Mouse (Mus musculus): ENCODE results near the gene 3110082I17Rik. TPM values are rescaled to one million over a fixed set of nuclear protein-coding genes. Genes with fewer than 3 reads are reported as not detected.

The 3110082I17Rik gene
- polyA plus RNA-seq, 1 experiment, result 0.97 TPM

- H3K27me3 ChIP-seq (ENCODE audit: control insufficient read depth), result no peaks in the 10 kb centered on the region
- H3K4me1 ChIP-seq (ENCODE audit: control insufficient read depth), result peaks cover 5% of the 10 kb centered on the region
- H3K4me3 ChIP-seq (replicated peaks), result no peak overlapping the region
- no peak for TF ChIP-seq TAL1 (IDR thresholded peaks at IDR 0.05; ENCODE audit: low read length)
- TF ChIP-seq GATA1 (IDR thresholded peaks at IDR 0.05; ENCODE audit: low read length), result no peak
- H3K9me3 ChIP-seq (ENCODE audit: control insufficient read depth, low read length), result no peaks in the 10 kb centered on the region
- H3K36me3 ChIP-seq (ENCODE audit: control insufficient read depth), result no peaks in the 10 kb centered on the region
Observed at GRCm38 (mm10) chr5:139316982-139317675, 143.2 kb downstream of the 3110082I17Rik start.

- TF ChIP-seq GATA1 (IDR thresholded peaks at IDR 0.05; ENCODE audit: low read length), result no peak
- TF ChIP-seq TAL1 (IDR thresholded peaks at IDR 0.05; ENCODE audit: low read length), result no peak
- H3K4me1 ChIP-seq (ENCODE audit: control insufficient read depth), result peaks cover 5% of the 10 kb centered on the region
- no peaks in the 10 kb centered on the region for H3K36me3 ChIP-seq (ENCODE audit: control insufficient read depth)
- H3K4me3 ChIP-seq (replicated peaks), result no peak overlapping the region
- H3K9me3 ChIP-seq (ENCODE audit: control insufficient read depth, low read length), result no peaks in the 10 kb centered on the region
- H3K27me3 ChIP-seq (ENCODE audit: control insufficient read depth), result no peaks in the 10 kb centered on the region
Observed at GRCm38 (mm10) chr5:139314941-139315642, 145.2 kb downstream of the 3110082I17Rik start.

- H3K4me1 ChIP-seq (ENCODE audit: control insufficient read depth), result peaks cover 5% of the 10 kb centered on the region
- no peak overlapping the region for H3K4me3 ChIP-seq (replicated peaks)
Observed at GRCm38 (mm10) chr5:139313536-139313935, 146.8 kb downstream of the 3110082I17Rik start.

GRCm38 (mm10) chr5:139311822-139312221, 148.5 kb downstream of the 3110082I17Rik start:
- Histone ChIP-seq H3K4me3 (replicated peaks) (no peak overlapping the region), H3K27me3 (ENCODE audit: control insufficient read depth) (no peaks in the 10 kb centered on the region), H3K9me3 (ENCODE audit: control insufficient read depth, low read length) (no peaks in the 10 kb centered on the region), H3K4me1 (ENCODE audit: control insufficient read depth) (peaks cover 5% of the 10 kb centered on the region), H3K36me3 (ENCODE audit: control insufficient read depth) (no peaks in the 10 kb centered on the region)
- TF ChIP-seq GATA1 (IDR thresholded peaks at IDR 0.05; ENCODE audit: low read length) (no peak), TAL1 (IDR thresholded peaks at IDR 0.05; ENCODE audit: low read length) (no peak)

More at GRCm38 (mm10) chr5:139313536-139313935, 146.8 kb downstream of the 3110082I17Rik start:
- Histone ChIP-seq H3K27me3 (ENCODE audit: control insufficient read depth) (no peaks in the 10 kb centered on the region), H3K36me3 (ENCODE audit: control insufficient read depth) (no peaks in the 10 kb centered on the region), H3K9me3 (ENCODE audit: control insufficient read depth, low read length) (no peaks in the 10 kb centered on the region)
- TF ChIP-seq GATA1 (IDR thresholded peaks at IDR 0.05; ENCODE audit: low read length), result no peak
- TF ChIP-seq TAL1 (IDR thresholded peaks at IDR 0.05; ENCODE audit: low read length), result no peak

- Histone ChIP-seq H3K9me3 (ENCODE audit: control insufficient read depth, low read length) (no peaks in the 10 kb centered on the region), H3K27me3 (ENCODE audit: control insufficient read depth) (no peaks in the 10 kb centered on the region), H3K4me1 (ENCODE audit: control insufficient read depth) (peaks cover 5% of the 10 kb centered on the region), H3K4me3 (replicated peaks) (no peak overlapping the region), H3K36me3 (ENCODE audit: control insufficient read depth) (no peaks in the 10 kb centered on the region)
- TF ChIP-seq TAL1 (IDR thresholded peaks at IDR 0.05; ENCODE audit: low read length) (no peak), GATA1 (IDR thresholded peaks at IDR 0.05; ENCODE audit: low read length) (no peak)
Observed at GRCm38 (mm10) chr5:139310477-139310876, 149.8 kb downstream of the 3110082I17Rik start.

GRCm38 (mm10) chr5:139309946-139310345, 150.4 kb downstream of the 3110082I17Rik start:
- Histone ChIP-seq H3K9me3 (ENCODE audit: control insufficient read depth, low read length) (no peaks in the 10 kb centered on the region), H3K36me3 (ENCODE audit: control insufficient read depth) (no peaks in the 10 kb centered on the region), H3K4me1 (ENCODE audit: control insufficient read depth) (peaks cover 5% of the 10 kb centered on the region), H3K4me3 (replicated peaks) (no peak overlapping the region), H3K27me3 (ENCODE audit: control insufficient read depth) (no peaks in the 10 kb centered on the region)
- no peak for TF ChIP-seq TAL1 (IDR thresholded peaks at IDR 0.05; ENCODE audit: low read length)
- no peak for TF ChIP-seq GATA1 (IDR thresholded peaks at IDR 0.05; ENCODE audit: low read length)

Other genes starting within 250 kb of the 3110082I17Rik start
- 15.9 and 17.2 TPM in 2 replicates for gene Get4, start 208.2 kb downstream of the 3110082I17Rik start, polyA plus RNA-seq (2012)
- 0.13 and 0.17 TPM in 2 replicates for gene Adap1, start 134.9 kb downstream of the 3110082I17Rik start, polyA plus RNA-seq (2012)
- 5.5 and 10.5 TPM in 2 replicates for gene Cox19, start 109.1 kb downstream of the 3110082I17Rik start, polyA plus RNA-seq (2012)
- gene Cyp2w1, start 107.9 kb downstream of the 3110082I17Rik start, polyA plus RNA-seq (2012), result 0.02 and 0.06 TPM in 2 replicates
- gene Gpr146, start 82.8 kb downstream of the 3110082I17Rik start, polyA plus RNA-seq (2012), result 8.1 and 9.7 TPM in 2 replicates
- gene C130050O18Rik, start 55.2 kb downstream of the 3110082I17Rik start, polyA plus RNA-seq (2012), result not detected in 2 replicates
- gene Gper1, start 37.4 kb downstream of the 3110082I17Rik start, polyA plus RNA-seq (2012), result not detected in 2 replicates
- 0.60 and 0.61 TPM in 2 replicates for gene Zfand2a, start 24.0 kb upstream of the 3110082I17Rik start, polyA plus RNA-seq (2012)
- gene Uncx, start 83.0 kb upstream of the 3110082I17Rik start, polyA plus RNA-seq (2012), result not detected in 2 replicates

Measured in erythroblast, embryonic 14.5 days (primary cell).